Mouse (Mus musculus) mammary gland, adult 2 months (tissue): ENCODE measurements around the gene Zscan4-ps1. TPM values are rescaled to one million over a fixed set of nuclear protein-coding genes. Genes with fewer than 3 reads are reported as not detected.

Experiments used
- polyA plus RNA-seq: library from polyadenylated mRNA; depleted of rRNA; stranded (reverse); fragments of >200 nt; gene quantifications from 2 replicates; pipeline ENCODE4 v1.2.3, GENCODE M21; 2012; ENCODE audit warnings: low replicate concordance; rRNA removed

Zscan4-ps1 gene
- polyA plus RNA-seq = not detected in 2 replicates

DNA sequence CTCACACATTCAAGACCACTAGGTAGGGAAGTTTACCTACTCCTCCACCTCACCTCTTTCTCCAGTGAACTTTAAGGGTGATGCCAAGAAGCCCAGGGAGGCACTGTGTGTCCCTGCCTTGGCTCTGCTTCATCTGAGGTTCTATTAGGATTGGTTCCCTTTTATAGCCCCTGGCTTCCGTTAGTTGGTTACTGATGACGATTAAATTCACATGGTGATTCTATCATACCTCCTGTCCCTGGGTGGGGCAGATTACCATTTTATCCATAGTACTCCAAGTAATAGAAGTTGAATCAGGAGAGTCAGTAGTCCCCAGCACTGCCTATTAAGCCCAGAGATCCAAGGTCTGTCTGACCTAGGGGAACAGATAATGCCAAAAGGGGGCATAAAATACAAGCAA, at the start of gene Zscan4-ps1:
Gene Zscan4-ps1 (minus strand): TSS at position 101 of the 400 bp plus-strand sequence.

Other genes starting within 250 kb of the Zscan4-ps1 start
- gene Zscan4b, start 164.6 kb downstream of the Zscan4-ps1 start, polyA plus RNA-seq = not detected in 2 replicates
- gene Zscan4c, start 63.9 kb downstream of the Zscan4-ps1 start, polyA plus RNA-seq = not detected in 2 replicates
- gene Zscan4d, start 96.5 kb upstream of the Zscan4-ps1 start, polyA plus RNA-seq = not detected in 2 replicates
- gene Zscan4e, start 241.0 kb upstream of the Zscan4-ps1 start, polyA plus RNA-seq = not detected in 2 replicates